Mouse (Mus musculus): ENCODE measurements around the gene Fam43b.
"Not testable (repeated sequence)": the region's sequence is repeated elsewhere in the genome, so short reads cannot be mapped to it uniquely, and the experiment has no call there.

Fam43b gene

GRCm38 (mm10) chr4:138395971-138396645 lies at the start of gene Fam43b:
Fam43b (minus strand) TSS chr4:138396528.
- peak; percentile 11 for DNase-seq (ENCODE audit: low spot score)

GRCm38 (mm10) chr4:138444941-138445340 lies 48.6 kb upstream of the Fam43b start:
- no peak for DNase-seq (ENCODE audit: low spot score)

GRCm38 (mm10) chr4:138440062-138440461 lies 43.7 kb upstream of the Fam43b start:
- DNase-seq (ENCODE audit: low spot score) = no peak

DNA sequence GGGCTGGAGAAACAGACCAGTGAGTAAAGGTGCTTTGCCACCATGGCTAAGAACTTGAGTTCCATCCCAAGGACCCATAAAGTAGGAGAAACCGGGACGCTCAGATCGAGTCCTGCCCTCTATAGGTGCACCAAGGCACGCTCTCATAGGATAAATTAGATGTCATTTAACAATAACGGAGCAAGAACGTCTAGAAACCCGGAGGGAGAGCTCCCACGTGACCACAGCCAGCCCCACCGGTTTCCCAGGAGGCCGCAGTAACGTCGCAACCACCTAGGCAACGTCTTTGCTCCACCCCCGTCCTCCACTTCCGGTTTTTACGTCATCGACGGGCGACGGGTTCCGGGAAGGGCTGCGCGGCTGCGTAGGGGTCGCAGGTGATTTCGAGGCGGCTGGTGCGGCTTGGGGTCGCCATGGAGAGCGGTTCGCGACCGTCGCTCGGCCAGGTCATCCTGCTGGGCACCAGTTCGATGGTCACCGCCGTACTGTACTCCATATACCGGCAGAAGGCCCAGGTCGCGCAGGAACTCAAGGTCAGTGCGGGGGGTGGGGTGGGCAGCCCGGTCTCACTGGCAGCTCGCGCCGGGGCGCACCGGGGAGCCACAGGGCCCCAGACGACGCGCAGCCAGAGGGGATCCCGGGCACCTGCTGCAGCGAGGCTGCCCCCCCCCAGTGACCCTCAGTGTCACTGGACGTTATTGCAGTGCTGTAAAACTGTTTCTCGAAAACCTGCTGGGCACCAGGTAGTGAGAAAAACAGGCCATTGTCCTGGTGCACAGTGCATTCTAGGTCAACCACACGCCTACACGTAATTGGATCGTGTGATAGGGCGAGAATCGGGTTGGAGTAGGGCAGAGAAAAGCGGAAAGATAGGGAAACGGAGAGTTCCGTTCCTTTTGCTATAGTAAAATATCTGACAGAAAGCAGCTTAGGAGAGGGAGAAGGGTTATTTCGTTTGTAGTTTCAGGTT lies 38.3 kb upstream of the Fam43b start, which contains the start of gene Mul1:
TSS of gene Mul1 (plus strand) at position 325 of the 970 bp plus-strand sequence.
- peak; percentile 96 for DNase-seq (ENCODE audit: low spot score)

GRCm38 (mm10) chr4:138431340-138431739 lies 35.0 kb upstream of the Fam43b start:
- no peak for DNase-seq (ENCODE audit: low spot score)

GRCm38 (mm10) chr4:138429778-138430177 lies 33.5 kb upstream of the Fam43b start:
- DNase-seq (ENCODE audit: low spot score) = peak; percentile 29

DNA sequence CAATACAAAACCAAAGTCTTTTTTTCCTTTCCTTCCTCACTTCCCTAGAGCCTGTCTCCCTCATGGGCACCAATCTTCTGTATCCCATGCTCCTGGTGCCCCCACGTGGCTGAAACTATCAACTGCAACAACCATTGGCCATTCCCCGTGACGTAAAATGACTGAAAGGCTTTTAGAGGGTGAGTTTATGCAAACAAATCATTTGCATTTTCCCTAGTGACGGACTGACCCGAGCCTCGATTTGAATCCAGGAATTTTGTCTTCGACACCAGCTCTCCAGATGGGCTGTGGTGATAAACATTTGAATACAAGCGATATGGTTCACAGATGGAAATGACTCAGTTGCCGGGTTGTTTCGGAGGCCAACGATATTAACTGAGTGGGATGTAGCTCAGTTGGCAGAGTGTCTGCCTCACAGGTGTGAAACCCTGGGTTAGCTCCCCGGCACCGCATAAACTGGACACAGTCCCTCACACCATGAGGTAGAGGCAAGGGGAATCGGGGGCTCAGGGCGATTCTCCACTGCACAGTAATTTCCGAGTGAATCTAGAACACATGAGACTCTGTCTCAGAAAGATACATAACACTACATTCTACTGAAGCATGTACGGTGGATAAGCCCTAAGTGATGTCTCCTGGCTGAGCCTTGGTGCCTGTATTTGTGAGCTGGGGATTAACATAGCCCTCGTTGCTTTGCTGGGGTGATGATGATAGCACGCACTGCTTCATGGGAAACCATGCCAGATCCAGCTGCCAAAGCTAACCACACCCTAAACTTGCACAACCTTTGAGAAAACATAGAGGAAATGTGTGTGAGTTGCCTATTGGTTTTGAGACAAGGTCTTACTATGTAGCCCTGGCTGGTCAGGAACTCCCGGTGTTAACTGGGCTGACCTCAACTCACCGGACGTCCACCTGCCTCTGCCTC lies 30.7 kb upstream of the Fam43b start:
- DNase-seq (ENCODE audit: low spot score) = peak; percentile 89

DNA sequence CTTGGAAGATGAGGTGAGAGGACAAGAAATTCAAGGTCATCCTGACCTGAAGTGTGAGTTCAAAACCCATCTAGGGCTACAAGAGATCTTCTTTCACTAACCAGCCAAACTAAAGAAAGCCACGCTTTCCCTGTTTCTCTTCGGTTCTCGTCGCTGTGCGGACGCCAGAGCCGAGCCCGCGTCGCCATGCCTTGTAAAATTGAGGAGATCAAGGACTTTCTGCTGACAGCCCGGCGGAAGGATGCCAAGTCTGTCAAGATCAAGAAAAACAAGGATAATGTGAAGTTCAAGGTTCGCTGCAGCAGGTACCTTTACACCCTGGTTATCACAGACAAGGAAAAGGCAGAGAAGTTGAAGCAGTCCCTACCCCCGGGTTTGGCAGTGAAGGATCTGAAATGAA lies 29.3 kb upstream of the Fam43b start:
- not testable (repeated sequence) for DNase-seq (ENCODE audit: low spot score)

DNA sequence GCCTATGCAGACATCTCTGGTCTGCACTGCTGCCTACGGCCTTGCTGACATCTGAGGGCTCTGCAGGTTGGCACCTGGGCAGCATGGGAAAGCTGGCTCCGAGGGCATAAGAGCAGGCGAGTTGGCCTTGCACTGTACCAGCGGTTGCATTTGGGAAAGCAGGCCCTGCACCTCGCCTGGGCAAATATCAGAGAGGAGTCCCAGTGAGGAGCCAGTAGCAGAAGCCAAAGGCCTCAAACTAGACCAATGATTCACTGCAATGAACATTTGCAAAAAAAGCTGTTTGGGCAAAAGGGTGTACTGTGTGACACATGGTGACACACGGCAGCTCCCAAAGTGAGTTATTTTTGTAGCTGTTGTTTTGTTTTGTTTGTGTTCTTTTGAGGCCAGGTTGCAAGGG lies 28.7 kb upstream of the Fam43b start:
- DNase-seq (ENCODE audit: low spot score) = no peak

GRCm38 (mm10) chr4:138418340-138418957 lies 22.1 kb upstream of the Fam43b start:
- DNase-seq (ENCODE audit: low spot score) = no peak

DNA sequence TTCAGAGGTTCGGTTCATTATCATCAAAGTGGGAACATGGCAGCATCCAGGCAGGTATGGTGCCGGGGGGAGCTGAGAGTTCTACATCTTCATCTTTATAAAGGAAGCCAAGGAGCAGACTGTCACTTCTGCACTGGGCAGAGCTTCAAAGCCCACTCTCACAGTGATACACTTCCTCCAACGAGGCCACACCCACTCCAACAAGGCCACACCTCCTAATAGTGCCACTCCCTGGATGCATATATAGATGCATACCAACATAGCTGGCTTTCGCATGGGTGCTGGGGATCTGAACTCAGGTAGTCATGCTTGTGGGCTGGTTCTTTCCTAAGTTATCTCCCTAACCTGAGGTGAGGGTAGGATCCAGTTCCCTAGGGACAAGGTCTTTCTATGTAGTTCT lies 21.6 kb upstream of the Fam43b start:
- DNase-seq (ENCODE audit: low spot score) = no peak

DNA sequence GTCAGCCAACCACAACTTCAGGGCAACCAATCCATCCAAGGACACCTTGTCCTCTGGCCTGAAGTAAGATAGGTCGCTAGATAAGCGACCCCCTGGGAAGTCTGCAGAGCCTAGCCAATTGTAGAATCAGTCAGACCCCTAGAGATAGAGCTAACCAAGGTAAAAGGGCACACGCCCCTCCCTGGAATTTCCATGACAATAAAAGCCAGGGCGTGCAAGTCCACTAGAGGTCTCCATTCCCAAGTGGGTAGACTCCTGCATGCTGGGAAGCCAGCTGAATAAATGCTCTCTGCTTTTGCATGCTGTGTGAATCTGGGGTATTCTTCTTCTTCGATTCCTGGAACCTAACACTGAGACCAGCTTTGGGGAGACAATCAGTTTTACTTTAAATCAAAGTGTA lies 20.1 kb upstream of the Fam43b start:
- no peak for DNase-seq (ENCODE audit: low spot score)

GRCm38 (mm10) chr4:138415991-138416390 lies 19.7 kb upstream of the Fam43b start:
- no peak for DNase-seq (ENCODE audit: low spot score)

DNA sequence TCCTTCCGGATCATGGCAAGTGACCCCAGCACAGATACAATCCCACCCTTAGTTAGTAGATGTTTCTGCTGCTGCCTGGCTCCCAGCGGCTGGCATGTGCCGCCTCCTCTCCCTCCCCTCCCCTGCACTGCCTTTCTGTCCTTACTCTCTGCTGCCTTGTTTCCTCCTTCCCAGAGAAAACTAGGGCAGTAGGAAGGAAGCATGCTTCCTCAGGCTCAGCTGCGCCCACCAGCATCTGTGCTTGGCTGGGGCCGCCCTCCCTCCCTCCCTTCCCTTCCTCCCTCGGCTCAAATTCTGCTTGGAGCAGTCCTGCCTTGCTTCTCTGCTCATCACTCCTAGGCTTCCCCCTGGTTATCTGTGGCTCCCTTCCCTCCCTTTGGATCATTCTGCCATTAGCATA lies 18.4 kb upstream of the Fam43b start:
- no peak for DNase-seq (ENCODE audit: low spot score)

GRCm38 (mm10) chr4:138411504-138412121 lies 15.3 kb upstream of the Fam43b start:
- DNase-seq (ENCODE audit: low spot score) = no peak

DNA sequence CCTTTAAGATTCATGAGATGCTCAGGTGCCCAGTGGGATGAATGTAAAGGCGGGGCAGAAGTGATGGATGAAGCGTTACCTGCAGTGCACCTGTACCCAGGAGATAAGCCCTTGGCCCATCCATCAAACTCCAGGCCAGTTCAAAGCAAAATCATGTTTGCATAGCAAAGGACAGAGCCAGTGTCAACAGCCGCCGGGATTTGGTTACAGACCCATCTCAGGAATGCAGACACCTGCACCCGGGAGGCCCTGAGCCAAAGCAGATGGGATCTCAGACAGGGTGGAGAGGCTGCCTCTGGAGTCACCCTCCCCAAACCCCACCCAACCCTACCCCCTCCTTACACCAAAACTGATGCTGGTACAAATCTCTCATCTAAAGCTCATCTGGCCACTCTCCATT lies 14.7 kb upstream of the Fam43b start:
- no peak for DNase-seq (ENCODE audit: low spot score)

- DNase-seq (ENCODE audit: low spot score) = peak; percentile 25
Measured at GRCm38 (mm10) chr4:138407479-138408194, 11.3 kb upstream of the Fam43b start.

DNA sequence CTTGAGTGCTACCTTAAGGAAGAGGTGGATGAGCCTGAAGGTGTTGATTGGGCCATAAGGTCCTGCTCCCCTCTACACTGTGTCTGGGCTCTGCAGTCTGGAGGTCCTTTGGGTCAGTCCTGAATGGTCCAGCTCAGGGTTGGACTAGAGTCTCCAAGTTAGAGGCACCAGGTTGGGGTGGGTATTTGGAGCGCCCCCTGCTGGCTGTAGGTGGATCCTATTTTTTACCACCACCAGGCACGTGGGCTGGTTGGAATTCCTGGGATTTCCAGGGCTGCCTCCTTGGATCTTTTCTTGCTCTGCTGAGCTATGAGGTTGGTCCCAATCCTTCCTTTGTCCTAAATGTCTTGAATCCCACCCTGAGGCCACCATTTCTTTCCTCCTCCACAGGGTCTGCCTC lies 8.5 kb upstream of the Fam43b start:
- peak; percentile 41 for DNase-seq (ENCODE audit: low spot score)

DNA sequence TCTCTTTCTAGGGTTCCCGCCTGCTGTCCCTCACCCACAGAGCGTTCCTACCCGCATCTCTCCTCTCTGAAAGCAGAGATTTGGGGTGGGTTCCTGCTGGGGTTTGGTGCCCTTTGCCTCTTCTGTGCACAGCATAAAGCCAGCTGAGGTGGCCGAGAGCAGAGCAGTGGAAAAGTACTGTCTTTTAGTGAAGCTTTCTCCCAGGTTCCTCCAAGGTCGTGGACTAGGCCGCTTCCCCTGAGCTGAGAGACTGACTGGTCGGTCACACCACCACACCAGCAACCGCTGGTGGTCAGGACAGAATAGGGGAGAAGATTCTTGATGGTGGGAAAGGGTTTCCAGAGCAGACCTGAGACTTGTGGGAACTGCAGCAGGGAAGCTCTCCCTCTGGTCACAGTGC lies 383 bp upstream of the Fam43b start:
- no peak for DNase-seq (ENCODE audit: low spot score)

Data from urinary bladder, postnatal 14 days (tissue).